ENCODE assay signal across 9 mouse cellular contexts in the genomic region with DNA sequence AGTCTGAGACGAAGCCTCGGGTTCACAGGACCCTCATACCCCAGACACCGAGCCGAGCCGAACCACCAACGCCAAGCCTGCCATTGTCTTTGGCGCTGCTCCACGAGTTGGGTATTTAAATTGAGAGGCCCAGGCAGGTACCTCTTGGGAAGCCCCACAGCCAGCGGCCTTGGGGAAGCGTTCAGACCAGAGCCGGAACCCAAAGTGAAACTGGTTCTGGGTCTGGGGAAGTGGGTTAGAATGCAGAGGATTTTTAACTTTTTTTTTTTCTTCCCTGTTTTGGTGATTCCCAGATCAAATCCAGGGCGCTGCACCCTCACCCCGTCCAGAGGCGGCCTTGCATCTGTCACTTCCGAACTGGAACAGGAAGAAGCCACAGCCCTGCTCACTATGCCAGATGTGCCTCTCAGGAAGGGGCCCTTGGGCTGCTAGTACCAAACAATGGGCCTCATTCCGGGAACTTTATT. TPM values are rescaled to one million over a fixed set of nuclear protein-coding genes. Genes with fewer than 3 reads are reported as not detected.
DNase-seq lines count a peak whose midpoint lies in the region; ATAC-seq and TF ChIP-seq lines count a peak whose summit lies in the region.
"Had no signal": no experiment of that assay in that cellular context is flagged by ENCODE, and none has a peak within 500 bp of the region (broad histone marks: within the 10 kb centered on the region; RNA-seq: fewer than 3 reads in every experiment).

No protein-coding gene starts in this region.

- no peak for TF ChIP-seq POLR2A in testis, adult 2 months (IDR thresholded peaks at IDR 0.05; ENCODE audit: control insufficient read depth, low read depth, low read length)

- H3K4me1 ChIP-seq in testis, adult 2 months (ENCODE audit: control insufficient read depth, insufficient read depth, low read length), result peaks cover 2% of the 10 kb centered on the region; the same call in 1 of the 2 replicates
- H3K4me1 ChIP-seq in heart, postnatal 0 days (ENCODE audit: control insufficient read depth, insufficient read depth), result no peaks in the 10 kb centered on the region
- no peaks in the 10 kb centered on the region for H3K4me1 ChIP-seq in kidney, embryonic 14.5 days (ENCODE audit: control insufficient read depth, insufficient read depth, low read length)

- no peaks in the 10 kb centered on the region for H3K9me3 ChIP-seq in heart, postnatal 0 days (replicated peaks; ENCODE audit: control insufficient read depth, low read length)
- H3K9me3 ChIP-seq in kidney, embryonic 14.5 days (ENCODE audit: control insufficient read depth, low read length), result no peaks in the 10 kb centered on the region

- peak overlapping the region; percentile 32; the same call in 1 of the 2 replicates for H3K4me3 ChIP-seq in testis, adult 2 months (ENCODE audit: control insufficient read depth, low read depth, low read length)
- H3K4me3 ChIP-seq in heart, postnatal 0 days (ENCODE audit: low read depth, low read length), result no peak overlapping the region
- H3K4me3 ChIP-seq in macrophage (ENCODE audit: inconsistent target), result no peak overlapping the region
- H3K4me3 ChIP-seq in kidney, embryonic 14.5 days (ENCODE audit: low read length), result no peak overlapping the region
- H3K4me3 ChIP-seq: myocyte had no signal

- no peak for TF ChIP-seq CTCF in testis, adult 2 months (IDR thresholded peaks at IDR 0.05; ENCODE audit: control insufficient read depth, insufficient read depth, insufficient replicate concordance, low read depth, low read length)
- TF ChIP-seq CTCF in heart, postnatal 0 days (IDR thresholded peaks at IDR 0.05; ENCODE audit: low read depth), result no peak

- DNase-seq in testis, postnatal 14 days (ENCODE audit: low spot score), result no peak
- DNase-seq in heart, postnatal 0 days (ENCODE audit: low spot score), result no peak
- DNase-seq in embryo, embryonic 10 days (ENCODE audit: low spot score), result no peak
- DNase-seq in ovary, postnatal 36 days (ENCODE audit: low spot score), result no peak
- no peak for DNase-seq in urinary bladder, adult 18-20 months (ENCODE audit: low spot score in 2 of 2)

- H3K4me2 ChIP-seq in heart, postnatal 0 days (ENCODE audit: low read depth, low read length), result peak overlapping the region; percentile 36; the same call in 1 of the 2 replicates
- H3K4me2 ChIP-seq in kidney, embryonic 14.5 days (replicated peaks; ENCODE audit: low read depth, low read length), result no peak overlapping the region

- TF ChIP-seq EP300 in heart, postnatal 0 days (IDR thresholded peaks at IDR 0.05; ENCODE audit: low read depth), result no peak

- no peak overlapping the region for H3K9ac ChIP-seq in heart, postnatal 0 days (replicated peaks; ENCODE audit: low read depth, low read length)
- no peak overlapping the region for H3K9ac ChIP-seq in kidney, embryonic 14.5 days (ENCODE audit: low read depth, low read length)

- peaks cover 3% of the 10 kb centered on the region; the same call in 1 of the 2 replicates for H3K79me2 ChIP-seq in macrophage (ENCODE audit: inconsistent target)

- no peak overlapping the region for H3K27ac ChIP-seq in testis, adult 2 months (ENCODE audit: control insufficient read depth, insufficient read depth, low read depth, low read length)
- H3K27ac ChIP-seq in heart, postnatal 0 days (ENCODE audit: low read depth), result peak overlapping the region; percentile 71
- H3K27ac ChIP-seq in macrophage, result peak overlapping the region; percentile 82
- H3K27ac ChIP-seq in kidney, embryonic 14.5 days (ENCODE audit: low read depth, low read length), result no peak overlapping the region

- no peaks in the 10 kb centered on the region for H3K27me3 ChIP-seq in testis, adult 2 months (ENCODE audit: control insufficient read depth, insufficient read depth, low read length)
- no peaks in the 10 kb centered on the region for H3K27me3 ChIP-seq in heart, postnatal 0 days (ENCODE audit: control insufficient read depth, insufficient read depth, low read length)
- no peaks in the 10 kb centered on the region for H3K27me3 ChIP-seq in kidney, embryonic 14.5 days (ENCODE audit: control insufficient read depth, insufficient read depth, low read length)

- WGBS in heart, postnatal 0 days, result 55% methylated on average over 16 of the region's 16 CpGs
- 11% methylated on average over 14 of the region's 16 CpGs for WGBS in macrophage (ENCODE audit: missing documents)
- 70% methylated on average over 16 of the region's 16 CpGs for WGBS in kidney, embryonic 14.5 days

- peak; percentile 63 for ATAC-seq in heart, postnatal 0 days (ENCODE audit: insufficient read depth, low read depth)
- no peak for ATAC-seq in kidney, embryonic 14.5 days (ENCODE audit: low FRiP score, low TSS enrichment)

- H3K36me3 ChIP-seq in testis, adult 2 months (ENCODE audit: control insufficient read depth, insufficient read depth, low read length), result no peaks in the 10 kb centered on the region
- no peaks in the 10 kb centered on the region for H3K36me3 ChIP-seq in heart, postnatal 0 days (replicated peaks; ENCODE audit: control insufficient read depth, insufficient read depth, low read length)
- no peaks in the 10 kb centered on the region for H3K36me3 ChIP-seq in macrophage (ENCODE audit: inconsistent target)
- H3K36me3 ChIP-seq in kidney, embryonic 14.5 days (ENCODE audit: control insufficient read depth, insufficient read depth, low read length), result no peaks in the 10 kb centered on the region

RNA-seq across cellular contexts. Expression of a gene that starts 6.0 kb away (rescaled TPM):
- 0.25 and 0.57 TPM in 2 replicates for polyA plus RNA-seq in testis, adult 2 months (2012; rRNA removed)
- 0.73 and 1.2 TPM in 2 replicates for total RNA-seq in heart, postnatal 0 days (2014; rRNA removed; ENCODE audit: low replicate concordance)
- polyA plus RNA-seq in heart, postnatal 0 days (2015; fragmentation: Nextera tagmentation; extraction: Ambion mirVana), result 0.78 and 1.1 TPM in 2 replicates
- 100 to 1,000 TPM in 19 of 26 experiments, 10 to 100 TPM in 7; 17.5 to 808 (median 224) TPM for total RNA-seq in macrophage (2018; cell fraction: chromatin; rRNA removed)
- 100 to 1,000 TPM in 24 of 26 experiments, 10 to 100 TPM in 2; 70.8 to 956 (median 317) TPM for total RNA-seq in macrophage (2018; cell fraction: cytosol; rRNA removed)
- total RNA-seq in macrophage (2018; cell fraction: nucleus; rRNA removed), result 1,000 to 10,000 TPM in 5 of 26 experiments, 100 to 1,000 TPM in 17, 10 to 100 TPM in 4; 58.3 to 1,365 (median 493) TPM
- 131 to 255 TPM (median 207 TPM) in 3 replicates for polyA plus RNA-seq in macrophage (2018)
- polyA plus RNA-seq in kidney, embryonic 14.5 days (2014; fragmentation: Nextera tagmentation; extraction: Ambion mirVana), result 0.73 and 1.4 TPM in 2 replicates
- polyA plus RNA-seq: myocyte had no signal

RNA-seq across cellular contexts. Expression of a gene that starts 34.1 kb away (rescaled TPM):
- polyA plus RNA-seq in testis, adult 2 months (2012; rRNA removed), result 15.5 and 18.0 TPM in 2 replicates
- total RNA-seq in heart, postnatal 0 days (2014; rRNA removed; ENCODE audit: low replicate concordance), result 26.1 and 56.1 TPM in 2 replicates
- 32.0 and 35.0 TPM in 2 replicates for polyA plus RNA-seq in heart, postnatal 0 days (2015; fragmentation: Nextera tagmentation; extraction: Ambion mirVana)
- 10 to 100 TPM in 6 of 26 experiments, 1 to 10 TPM in 17, under 1 TPM in 1, not detected in 2; 0.62 to 21.0 (median 7.1) TPM for total RNA-seq in macrophage (2018; cell fraction: chromatin; rRNA removed)
- 1 to 10 TPM; 3.1 to 8.9 (median 6.4) TPM for total RNA-seq in macrophage (2018; cell fraction: cytosol; rRNA removed)
- total RNA-seq in macrophage (2018; cell fraction: nucleus; rRNA removed), result 10 to 100 TPM in 2 of 26 experiments, 1 to 10 TPM in 24; 1.1 to 34.1 (median 5.0) TPM
- polyA plus RNA-seq in macrophage (2018), result 6.0 to 44.1 TPM (median 7.6 TPM) in 3 replicates
- polyA plus RNA-seq in kidney, embryonic 14.5 days (2014; fragmentation: Nextera tagmentation; extraction: Ambion mirVana), result 120 and 124 TPM in 2 replicates

RNA-seq across cellular contexts. Expression of a gene that starts 40.8 kb away (rescaled TPM):
- 19.7 and 21.6 TPM in 2 replicates for polyA plus RNA-seq in testis, adult 2 months (2012; rRNA removed)
- 36.6 and 46.2 TPM in 2 replicates for total RNA-seq in heart, postnatal 0 days (2014; rRNA removed; ENCODE audit: low replicate concordance)
- 17.2 and 17.3 TPM in 2 replicates for polyA plus RNA-seq in heart, postnatal 0 days (2015; fragmentation: Nextera tagmentation; extraction: Ambion mirVana)
- total RNA-seq in macrophage (2018; cell fraction: chromatin; rRNA removed), result 10 to 100 TPM in 22 of 26 experiments, 1 to 10 TPM in 4; 8.5 to 28.9 (median 17.0) TPM
- 10 to 100 TPM in 24 of 26 experiments, 1 to 10 TPM in 2; 9.1 to 26.5 (median 19.4) TPM for total RNA-seq in macrophage (2018; cell fraction: cytosol; rRNA removed)
- 10 to 100 TPM in 21 of 26 experiments, 1 to 10 TPM in 5; 8.0 to 30.6 (median 14.2) TPM for total RNA-seq in macrophage (2018; cell fraction: nucleus; rRNA removed)
- polyA plus RNA-seq in macrophage (2018), result 19.7 to 37.4 TPM (median 26.3 TPM) in 3 replicates
- 65.3 and 77.2 TPM in 2 replicates for polyA plus RNA-seq in kidney, embryonic 14.5 days (2014; fragmentation: Nextera tagmentation; extraction: Ambion mirVana)

RNA-seq across cellular contexts. Expression of a gene that starts 45.2 kb away (rescaled TPM):
- polyA plus RNA-seq in testis, adult 2 months (2012; rRNA removed), result 2.8 and 3.7 TPM in 2 replicates
- total RNA-seq in heart, postnatal 0 days (2014; rRNA removed; ENCODE audit: low replicate concordance), result 0.11 and 2.6 TPM in 2 replicates
- polyA plus RNA-seq in heart, postnatal 0 days (2015; fragmentation: Nextera tagmentation; extraction: Ambion mirVana), result 1.7 TPM in 2 replicates
- 1 to 10 TPM in 11 of 26 experiments, under 1 TPM in 8, not detected in 7; 0.38 to 3.7 (median 1.2) TPM for total RNA-seq in macrophage (2018; cell fraction: chromatin; rRNA removed)
- total RNA-seq in macrophage (2018; cell fraction: cytosol; rRNA removed), result 1 to 10 TPM in 20 of 26 experiments, under 1 TPM in 6; 0.51 to 7.5 (median 2.2) TPM
- 10 to 100 TPM in 8 of 26 experiments, 1 to 10 TPM in 14, under 1 TPM in 4; 0.85 to 22.2 (median 5.7) TPM for total RNA-seq in macrophage (2018; cell fraction: nucleus; rRNA removed)
- polyA plus RNA-seq in macrophage (2018), result 1.0 to 8.5 TPM (median 1.9 TPM) in 3 replicates
- polyA plus RNA-seq in kidney, embryonic 14.5 days (2014; fragmentation: Nextera tagmentation; extraction: Ambion mirVana), result 7.0 and 10.5 TPM in 2 replicates

Comparison
In these comparisons a context has a peak if more than half of its experiments do, and no peak if none do; other contexts are left out.
1. H3K27ac ChIP-seq: peak in heart, postnatal 0 days (single experiment) and macrophage (single experiment); none in testis, adult 2 months (single experiment) and kidney, embryonic 14.5 days (single experiment).
2. RNA of a gene that starts 6.0 kb away (polyA plus RNA-seq): 131 to 255 TPM in macrophage; 0.73 to 1.4 TPM in kidney, embryonic 14.5 days, 0.78 to 1.1 TPM in heart, postnatal 0 days and 0.25 to 0.57 TPM in testis, adult 2 months; every median in the first group is over 10 times any median in the second.